Mouse (Mus musculus): ENCODE measurements around the gene Tbck. TPM values are rescaled to one million over a fixed set of nuclear protein-coding genes. Genes with fewer than 3 reads are reported as not detected.
A peak's percentile ranks its signal among the peaks of the same experiment; 100 is the strongest.

The Tbck gene
- total RNA-seq, 2 experiments from 2014 or later: 34.0 to 36.8 TPM

GRCm38 (mm10) chr3:132814791-132815496 is 131.0 kb downstream of the Tbck start:
- TF ChIP-seq CTCF (conservative IDR thresholded peaks at IDR 0.05): no peak
- no peak for DNase-seq (ENCODE audit: low spot score in 2 of 2)
- Histone ChIP-seq H3K27ac (no peak overlapping the region), H3K4me3 (no peak overlapping the region)

DNA sequence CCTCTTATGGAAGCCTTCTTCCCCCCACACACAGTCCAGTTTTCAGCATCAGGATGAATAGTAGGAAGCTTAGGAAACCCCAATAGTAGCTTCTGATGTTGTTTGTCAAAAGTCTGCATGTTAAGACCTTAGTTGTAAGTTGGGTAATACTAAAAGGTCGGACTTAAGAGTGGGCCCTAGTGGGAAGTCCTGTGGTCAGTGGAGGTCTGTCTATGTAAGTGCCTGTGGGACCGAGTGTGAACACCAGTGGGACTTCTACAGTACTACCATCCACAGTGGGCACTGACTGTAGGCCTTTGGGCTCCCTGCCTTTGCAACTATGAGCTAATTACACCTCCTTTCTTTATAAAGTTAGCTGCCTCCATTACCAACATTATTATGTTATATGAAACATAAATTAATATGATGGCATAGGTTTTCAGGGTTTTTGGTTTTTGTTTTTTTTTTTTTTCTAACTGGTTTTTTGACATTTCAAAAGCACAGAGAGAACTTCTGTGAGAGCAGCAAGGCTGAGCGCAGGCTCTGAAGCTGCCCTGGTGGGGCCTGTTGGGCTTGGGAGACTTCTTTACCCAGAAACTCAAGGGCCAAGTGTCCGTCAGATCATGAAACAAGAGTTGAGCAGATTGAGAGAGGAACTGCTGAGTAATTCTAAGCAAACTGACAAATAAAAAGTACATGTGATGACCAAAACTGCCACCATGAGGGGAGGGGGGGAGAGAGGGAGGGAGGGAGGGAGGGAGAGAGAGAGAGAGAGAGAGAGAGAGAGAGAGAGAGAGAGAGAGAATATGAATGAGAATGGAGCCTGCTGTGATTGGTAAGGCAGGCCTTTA is 131.8 kb downstream of the Tbck start:
- no peak for TF ChIP-seq CTCF (conservative IDR thresholded peaks at IDR 0.05)
- Histone ChIP-seq H3K27ac (no peak overlapping the region), H3K4me3 (no peak overlapping the region)
- no peak for DNase-seq (ENCODE audit: low spot score in 2 of 2)

GRCm38 (mm10) chr3:132819408-132819807 is 135.5 kb downstream of the Tbck start:
- DNase-seq (ENCODE audit: low spot score in 2 of 2): no peak
- Histone ChIP-seq H3K4me3 (no peak overlapping the region), H3K27ac (no peak overlapping the region)
- TF ChIP-seq CTCF (conservative IDR thresholded peaks at IDR 0.05): no peak

DNA sequence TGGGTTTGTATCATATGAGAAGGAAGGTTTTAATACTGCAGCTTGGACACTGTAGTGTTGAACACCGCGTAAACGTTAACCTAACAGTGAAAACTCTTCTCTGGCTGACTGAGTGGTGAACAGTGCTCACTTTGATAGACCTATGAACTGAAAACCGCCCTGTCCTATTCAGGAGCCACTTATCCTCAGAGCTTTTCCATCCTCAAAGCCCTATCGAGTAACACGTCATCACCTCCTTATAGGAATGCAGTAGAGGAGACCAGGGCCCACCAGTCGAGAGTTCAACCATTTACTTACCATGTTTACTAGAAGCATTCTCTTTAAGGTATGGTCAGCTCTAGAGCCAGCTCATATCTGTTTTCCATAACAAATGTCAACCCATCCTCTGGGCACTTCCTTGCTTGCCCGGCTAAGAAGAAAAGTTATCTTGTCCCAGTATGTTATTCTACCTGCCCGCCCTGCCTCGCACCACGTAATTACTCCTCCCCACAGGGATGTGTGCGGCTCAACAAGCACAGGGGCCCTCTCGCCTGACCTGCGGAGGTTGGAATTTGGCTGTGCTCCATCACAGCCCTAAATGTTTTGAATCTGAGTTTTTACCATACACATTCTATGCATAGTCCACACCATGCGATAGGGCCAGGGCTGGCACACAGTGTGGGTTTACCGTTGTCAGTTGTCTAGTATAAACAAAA is 147.4 kb downstream of the Tbck start:
- Histone ChIP-seq H3K4me3 (no peak overlapping the region), H3K27ac (no peak overlapping the region)
- no peak for TF ChIP-seq CTCF (conservative IDR thresholded peaks at IDR 0.05)
- no peak for DNase-seq (ENCODE audit: low spot score in 2 of 2)

GRCm38 (mm10) chr3:132835118-132835794 is 151.3 kb downstream of the Tbck start:
- Histone ChIP-seq H3K4me3 (no peak overlapping the region), H3K27ac (no peak overlapping the region)
- no peak for DNase-seq (ENCODE audit: low spot score in 2 of 2)
- TF ChIP-seq CTCF (conservative IDR thresholded peaks at IDR 0.05): no peak

DNA sequence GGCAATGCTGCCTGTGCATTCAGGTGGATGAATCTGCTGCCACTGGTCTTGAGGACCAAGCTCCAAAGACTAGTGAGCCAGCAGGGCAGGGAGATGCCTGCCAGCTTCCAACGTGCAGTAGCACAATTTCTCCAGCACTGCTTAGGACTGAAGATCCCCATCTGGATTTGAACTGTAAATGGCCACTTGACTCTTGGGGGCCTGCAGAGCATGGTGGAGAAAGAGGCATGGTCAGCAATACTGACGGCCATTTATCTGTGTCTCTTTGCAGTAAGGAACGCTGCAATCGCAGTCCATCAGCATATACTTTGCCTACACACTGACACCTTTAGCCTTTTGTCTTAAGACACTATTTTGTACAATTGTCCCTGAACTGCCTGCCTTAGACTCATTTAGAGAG is 153.2 kb downstream of the Tbck start:
- Histone ChIP-seq H3K4me3 (no peak overlapping the region), H3K27ac (no peak overlapping the region)
- TF ChIP-seq CTCF (conservative IDR thresholded peaks at IDR 0.05): no peak
- no peak for DNase-seq (ENCODE audit: low spot score in 2 of 2)

DNA sequence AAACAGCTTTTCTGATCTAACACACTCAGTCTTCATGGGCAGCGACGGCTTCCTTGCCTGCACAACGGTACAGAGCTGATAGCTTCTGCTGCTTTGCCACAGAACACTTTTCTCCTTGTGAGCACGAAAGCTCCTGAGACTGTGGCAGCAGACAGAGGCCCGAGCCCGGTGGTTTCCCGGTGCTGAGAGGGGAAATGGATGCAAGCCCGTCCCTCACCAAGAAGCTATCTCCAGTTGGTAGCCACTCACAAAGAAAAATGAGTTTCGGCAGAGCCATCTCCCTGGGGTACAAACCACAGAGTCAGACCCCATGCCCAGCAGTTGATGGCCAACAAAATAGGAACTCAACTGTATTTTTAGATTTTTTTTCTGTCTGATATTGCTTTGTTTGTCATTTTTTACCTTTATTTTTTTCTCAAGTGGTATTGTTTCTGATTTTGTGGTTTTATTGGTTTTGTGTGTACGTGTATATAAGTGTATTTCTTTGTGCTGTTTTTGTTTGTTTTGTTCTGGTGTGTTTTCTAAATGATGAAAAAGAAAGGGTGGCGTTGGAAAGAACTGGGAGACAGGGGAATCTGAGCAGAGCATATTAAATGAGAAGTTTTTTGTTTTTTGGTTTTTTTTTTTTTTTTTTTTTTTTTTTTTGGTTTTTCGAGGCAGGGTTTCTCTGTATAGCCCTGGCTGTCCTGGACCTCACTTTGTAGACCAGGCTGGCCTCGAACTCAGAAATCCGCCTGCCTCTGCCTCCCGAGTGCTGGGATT is 154.9 kb downstream of the Tbck start:
- H3K4me3 ChIP-seq: no peak overlapping the region
- no peak for TF ChIP-seq CTCF (conservative IDR thresholded peaks at IDR 0.05)
- DNase-seq (ENCODE audit: low spot score in 2 of 2): no peak
- no peak overlapping the region for H3K27ac ChIP-seq

GRCm38 (mm10) chr3:132839516-132839915 is 155.6 kb downstream of the Tbck start:
- Histone ChIP-seq H3K4me3 (no peak overlapping the region), H3K27ac (no peak overlapping the region)
- DNase-seq (ENCODE audit: low spot score in 2 of 2): no peak
- TF ChIP-seq CTCF (conservative IDR thresholded peaks at IDR 0.05): no peak

GRCm38 (mm10) chr3:132842676-132843075 is 158.7 kb downstream of the Tbck start:
- no peak overlapping the region for H3K4me3 ChIP-seq
- DNase-seq (ENCODE audit: low spot score in 2 of 2): no peak
- no peak overlapping the region for H3K27ac ChIP-seq
- no peak for TF ChIP-seq CTCF (conservative IDR thresholded peaks at IDR 0.05)

DNA sequence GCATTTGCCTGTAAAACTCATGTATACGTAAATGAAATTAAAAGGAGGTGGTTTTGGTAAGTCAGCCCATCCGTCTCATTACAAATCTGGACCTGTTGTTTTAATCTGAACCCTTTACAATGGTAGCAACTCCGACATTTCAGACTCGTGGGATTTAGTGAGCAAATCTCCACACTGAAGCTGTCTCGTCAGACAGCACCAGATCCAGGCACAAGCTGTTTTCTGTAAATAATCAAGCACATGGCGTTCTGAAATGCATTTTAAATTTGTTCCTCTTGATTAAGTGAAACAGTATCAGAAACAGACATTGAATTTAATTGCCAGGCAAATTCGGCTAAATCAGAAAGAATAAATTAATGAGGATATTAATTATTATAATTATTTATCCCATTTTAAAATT is 165.7 kb downstream of the Tbck start:
- Histone ChIP-seq H3K27ac (peak overlapping the region; percentile 78), H3K4me3 (no peak overlapping the region)
- peak in 1 of 2 experiments; percentile 34 for DNase-seq (ENCODE audit: low spot score in 2 of 2)
- no peak for TF ChIP-seq CTCF (conservative IDR thresholded peaks at IDR 0.05)

DNA sequence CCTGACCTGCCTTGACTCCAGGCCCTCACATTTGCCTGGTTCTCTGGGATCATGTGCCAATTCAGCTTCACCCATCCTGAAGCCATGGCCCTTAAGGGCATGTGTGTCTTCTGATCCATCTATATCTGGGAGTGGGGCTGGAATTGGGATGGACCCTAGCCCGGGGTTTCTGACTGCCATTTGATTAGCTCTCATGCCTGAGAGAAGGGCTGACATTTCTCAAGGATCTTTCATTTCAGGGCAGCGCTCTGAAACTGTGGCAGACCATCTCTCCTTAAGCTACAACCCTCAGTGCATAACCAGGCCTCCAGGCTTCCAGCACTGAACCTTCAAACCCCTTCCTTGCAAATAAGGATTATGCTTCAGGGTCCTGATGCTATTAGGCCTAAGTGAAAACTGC is 166.5 kb downstream of the Tbck start:
- no peak for TF ChIP-seq CTCF (conservative IDR thresholded peaks at IDR 0.05)
- H3K27ac ChIP-seq: peak overlapping the region; percentile 78
- DNase-seq (ENCODE audit: low spot score in 2 of 2): no peak
- H3K4me3 ChIP-seq: no peak overlapping the region

GRCm38 (mm10) chr3:132851417-132851816 is 167.5 kb downstream of the Tbck start:
- no peak for TF ChIP-seq CTCF (conservative IDR thresholded peaks at IDR 0.05)
- DNase-seq (ENCODE audit: low spot score in 2 of 2): no peak
- Histone ChIP-seq H3K4me3 (no peak overlapping the region), H3K27ac (no peak overlapping the region)
